Mouse (Mus musculus) kidney, adult 2 months (tissue): ENCODE measurements around the gene Gosr2.

ENCODE experiments used
- CTCF ChIP-seq: fragments of 200-500 bp; conservative IDR thresholded peaks from 2 replicates; pipeline ENCODE4 v1.5.1; 2011; ENCODE audit warnings: low read depth, mild to moderate bottlenecking, control low read depth, low read length, moderate library complexity, mixed read lengths; ENCODE audit not compliant: insufficient read depth, insufficient read length
- POLR2A ChIP-seq: fragments of 200-500 bp; IDR thresholded peaks from one replicate; pipeline ENCODE4 v1.6.1; 2011; ENCODE audit warnings: low read depth, low read length, control low read depth

DNA sequence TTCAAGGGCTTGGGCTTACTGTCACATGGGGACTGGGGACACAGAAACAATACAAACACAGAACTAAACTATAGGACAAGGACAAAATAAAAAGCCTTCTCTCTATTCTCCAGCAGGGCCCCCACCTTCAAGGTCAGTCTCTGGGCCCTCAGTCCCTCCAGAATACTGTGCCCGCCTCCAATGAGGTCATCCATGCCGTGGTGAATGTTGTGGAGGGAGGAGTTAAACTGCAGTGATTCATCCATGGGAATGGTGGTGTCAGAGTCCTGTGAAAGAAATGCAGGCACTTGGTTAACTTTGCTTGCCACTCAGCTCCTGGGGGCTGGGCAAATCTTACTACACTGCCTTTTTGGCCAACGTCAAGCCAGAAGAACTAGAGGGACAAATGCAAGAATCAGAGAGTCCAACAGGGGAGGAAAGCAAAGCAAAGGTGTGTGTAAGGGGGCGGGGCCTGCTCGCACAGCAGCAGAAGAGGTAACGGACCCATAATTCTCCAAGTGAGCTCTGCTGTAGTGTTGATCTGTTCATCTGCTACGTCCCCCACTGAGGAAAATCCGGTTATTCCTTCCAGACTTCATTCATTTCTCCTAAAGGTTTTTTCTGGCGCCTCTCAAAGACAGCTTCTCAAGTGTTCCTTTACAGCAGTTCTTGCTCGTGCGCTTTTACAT is 13.9 kb downstream of the Gosr2 start:
- TF ChIP-seq CTCF (no peak), POLR2A (no peak)
